Mouse (Mus musculus): ENCODE measurements around the gene Htr2c.

The Htr2c gene

DNA sequence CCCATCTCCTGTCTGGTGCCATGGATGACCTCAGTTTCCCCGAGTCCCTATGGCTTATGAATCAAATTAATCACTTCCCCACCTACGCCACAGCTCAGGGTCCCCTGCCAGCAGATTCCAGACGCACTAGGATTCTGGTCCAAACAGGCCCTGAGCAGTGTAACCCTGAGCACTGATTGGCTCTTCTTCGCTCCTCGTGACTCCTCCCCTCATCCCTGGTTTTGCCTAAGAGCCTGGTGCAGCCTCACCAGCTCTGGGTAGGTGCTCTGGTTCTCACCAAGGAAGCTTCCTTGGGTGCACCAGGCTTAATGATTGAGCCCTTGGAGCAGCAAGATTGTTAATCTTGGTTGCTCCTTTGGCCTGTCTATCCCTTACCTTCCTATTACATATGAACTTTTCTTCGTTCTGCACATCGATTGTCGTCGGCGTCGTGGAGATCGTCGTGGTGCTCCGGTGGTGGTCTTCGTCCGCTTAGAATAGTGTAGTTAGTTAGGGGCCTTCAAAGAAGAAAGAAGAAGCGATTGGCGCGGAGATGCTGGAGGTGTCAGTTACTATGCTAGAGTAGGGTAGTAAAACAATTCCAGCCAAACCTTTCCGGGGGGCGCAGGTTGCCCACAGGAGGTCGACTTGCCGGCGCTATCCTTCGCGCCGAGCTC, at the start of gene Htr2c:
Htr2c (plus strand) TSS at position 256 of the 656 bp plus-strand sequence.
- no peak for DNase-seq (ENCODE audit: low read depth)

DNA sequence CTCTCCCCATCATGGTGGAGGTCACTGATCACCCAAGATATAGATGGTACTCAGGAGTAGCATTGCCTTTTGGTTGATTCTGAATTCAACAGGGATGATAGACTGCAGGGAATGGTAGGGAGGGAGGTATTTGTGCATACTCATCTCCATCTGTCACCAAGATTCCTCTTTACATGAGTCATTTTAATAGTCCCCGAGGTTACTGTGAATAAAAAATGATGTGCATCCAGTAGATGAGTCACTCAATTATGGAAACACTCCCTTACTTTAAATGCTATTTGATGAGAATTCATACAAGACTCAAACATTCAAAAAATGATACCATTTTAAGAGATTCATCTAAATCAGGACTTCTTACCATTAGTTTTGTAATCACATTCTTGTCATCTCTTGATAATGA, 34.1 kb upstream of the Htr2c start:
- DNase-seq (ENCODE audit: low read depth) = no peak

DNA sequence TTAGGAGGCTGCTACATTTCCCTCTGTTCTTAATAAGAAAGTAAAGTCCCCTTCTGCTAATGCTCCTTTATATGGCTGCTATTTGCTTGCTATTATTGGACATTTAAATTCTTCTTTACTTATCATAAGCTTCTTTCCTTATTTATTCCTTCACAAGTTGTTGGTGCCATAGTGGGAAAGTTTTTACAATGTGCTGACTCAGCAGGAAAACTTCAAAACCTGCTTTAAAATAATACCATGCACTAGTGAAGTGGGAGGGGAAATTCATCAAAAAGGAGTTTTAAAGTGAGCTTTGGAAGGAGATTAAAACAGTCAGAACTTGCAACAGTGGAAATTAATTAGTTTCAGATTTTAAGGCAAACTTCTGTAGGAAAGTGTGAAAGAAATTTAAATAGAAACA, 26.0 kb upstream of the Htr2c start:
- DNase-seq (ENCODE audit: low read depth) = no peak

DNA sequence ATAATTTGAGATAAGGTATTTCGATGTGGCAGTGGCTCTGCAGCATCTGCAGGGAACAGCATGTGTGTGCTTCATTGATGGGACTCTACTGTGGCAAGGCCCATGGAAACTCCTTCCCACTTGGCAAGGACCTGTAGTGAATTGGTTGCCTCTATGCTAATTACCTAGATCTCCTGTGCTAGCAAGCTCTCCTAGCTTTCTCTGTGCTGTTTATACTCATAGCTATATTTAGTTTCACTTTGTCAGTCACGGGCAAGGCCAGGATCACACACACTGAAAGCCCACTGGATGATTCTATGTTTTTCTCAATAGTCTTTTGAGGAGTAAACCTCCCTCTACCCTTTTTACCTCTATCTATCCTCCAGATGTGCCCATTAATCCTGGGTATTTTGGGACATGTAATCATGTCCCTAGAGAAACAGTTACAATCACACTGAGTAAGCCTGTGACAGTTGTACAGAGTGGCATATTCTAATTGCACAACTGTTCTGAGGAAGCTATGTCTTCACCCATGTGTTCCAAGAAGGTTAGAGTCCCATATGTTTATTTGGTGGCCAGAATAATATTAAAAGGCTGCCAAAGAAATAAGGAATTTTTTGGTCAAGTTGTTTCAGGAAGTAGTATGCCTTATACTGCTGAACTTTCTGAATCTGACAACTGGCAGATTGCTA, 16.0 kb upstream of the Htr2c start:
- no peak for DNase-seq (ENCODE audit: low read depth)

DNA sequence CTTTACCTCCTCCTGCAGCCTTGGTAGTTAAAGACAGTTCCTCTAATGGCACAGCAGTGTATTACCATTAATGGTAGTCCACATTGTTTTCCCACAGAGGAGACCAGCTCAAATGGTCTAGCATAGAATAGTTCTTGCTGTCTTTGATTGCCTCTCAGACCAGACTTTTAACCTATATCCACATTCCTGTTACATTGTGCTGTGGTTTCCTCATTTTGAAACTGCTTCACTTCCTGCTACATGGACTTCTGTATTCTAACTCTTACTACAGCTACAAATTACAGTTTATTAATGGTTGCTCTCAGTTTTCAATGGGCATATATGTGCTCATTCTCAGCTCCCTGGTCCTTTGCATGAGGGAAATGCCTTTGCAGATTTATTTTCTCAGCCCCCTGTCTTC, 15.3 kb upstream of the Htr2c start:
- no peak for DNase-seq (ENCODE audit: low read depth)

DNA sequence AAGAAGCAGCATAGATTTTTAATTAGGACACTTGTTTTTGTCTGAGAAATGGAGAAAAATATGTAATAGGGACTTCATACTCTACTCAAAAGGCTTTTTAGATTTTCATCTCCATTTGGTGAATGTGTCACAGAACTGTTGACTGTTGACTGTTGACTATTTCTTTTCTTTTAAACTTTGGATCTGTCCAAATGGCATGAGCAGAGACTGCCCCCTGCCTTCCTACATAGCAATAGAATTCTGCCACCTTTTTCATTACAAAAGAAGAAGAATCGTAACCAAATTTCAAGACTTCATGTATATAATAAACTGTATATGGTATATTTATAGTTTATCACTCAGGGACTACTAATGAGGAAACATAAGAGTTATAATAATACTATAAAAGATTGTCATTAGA, 3.7 kb upstream of the Htr2c start:
- no peak for DNase-seq (ENCODE audit: low read depth)

DNA sequence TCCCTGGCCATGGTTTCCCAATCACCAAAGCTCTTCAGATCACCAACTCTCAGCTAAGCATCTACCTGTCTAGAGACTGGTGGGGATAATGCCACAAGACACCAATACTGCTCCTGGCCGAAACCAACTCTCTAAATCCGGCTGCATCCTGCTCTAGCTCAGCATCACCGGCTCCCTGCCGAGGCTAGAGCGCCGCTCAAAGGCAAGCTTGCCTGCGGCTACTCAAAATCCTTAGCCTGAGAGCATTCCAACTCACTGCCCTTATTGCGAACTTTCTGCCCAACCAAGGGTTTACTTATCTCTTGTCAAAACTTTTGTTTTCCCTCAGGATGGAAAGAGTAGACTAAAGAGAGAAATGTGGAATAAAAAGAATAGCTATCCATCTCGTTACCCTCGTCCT, 2.4 kb upstream of the Htr2c start:
- DNase-seq (ENCODE audit: low read depth) = no peak

DNA sequence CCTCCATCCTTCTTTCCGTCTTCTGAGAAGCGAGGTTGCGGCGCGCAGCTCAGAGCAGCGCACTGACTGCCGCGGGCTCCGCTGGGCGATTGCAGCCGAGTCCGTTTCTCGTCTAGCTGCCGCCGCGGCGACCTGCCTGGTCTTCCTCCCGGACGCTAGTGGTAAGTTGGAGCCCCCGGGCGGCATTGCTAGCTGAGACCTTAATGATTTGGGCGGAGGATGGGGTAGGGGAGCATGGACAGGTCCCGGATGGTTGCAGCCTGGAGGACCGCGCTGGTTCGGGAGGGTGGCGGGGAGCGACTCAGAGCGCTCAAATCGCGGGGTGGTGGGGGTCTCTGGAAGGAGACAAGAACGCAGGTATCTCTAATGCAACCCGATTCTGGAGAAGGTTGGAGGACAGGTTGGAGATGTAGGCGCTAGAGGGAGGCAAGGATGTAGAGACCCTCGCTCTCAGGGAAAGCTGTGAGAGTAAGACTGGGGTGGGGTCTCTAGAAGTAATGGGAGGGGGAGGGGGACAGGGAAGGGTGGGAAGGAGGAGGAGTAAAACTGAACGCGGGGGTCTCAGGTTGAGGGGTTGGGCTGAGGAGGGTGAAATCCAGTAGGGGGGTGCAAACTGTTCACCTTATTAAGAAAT, 718 bp downstream of the Htr2c start:
- no peak for DNase-seq (ENCODE audit: low read depth)

DNA sequence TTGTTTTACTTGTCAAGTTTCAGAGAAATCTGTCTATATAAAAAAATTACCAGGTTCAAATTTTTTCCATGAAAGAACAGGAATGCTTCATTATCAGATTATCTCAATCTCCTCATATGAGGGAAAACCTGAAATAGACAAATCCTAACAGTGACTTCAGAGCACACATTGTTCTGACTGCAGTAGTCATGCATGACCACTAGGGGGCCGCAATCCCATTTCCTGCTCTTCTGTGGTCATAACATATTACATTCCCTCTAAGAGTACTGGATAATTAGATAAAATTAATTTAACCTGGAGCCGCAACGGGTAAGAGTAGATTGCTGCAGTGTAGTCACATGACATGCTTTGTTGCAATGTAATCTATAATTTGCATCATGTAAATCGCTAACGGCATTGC, 17.6 kb downstream of the Htr2c start:
- DNase-seq (ENCODE audit: low read depth) = no peak

DNA sequence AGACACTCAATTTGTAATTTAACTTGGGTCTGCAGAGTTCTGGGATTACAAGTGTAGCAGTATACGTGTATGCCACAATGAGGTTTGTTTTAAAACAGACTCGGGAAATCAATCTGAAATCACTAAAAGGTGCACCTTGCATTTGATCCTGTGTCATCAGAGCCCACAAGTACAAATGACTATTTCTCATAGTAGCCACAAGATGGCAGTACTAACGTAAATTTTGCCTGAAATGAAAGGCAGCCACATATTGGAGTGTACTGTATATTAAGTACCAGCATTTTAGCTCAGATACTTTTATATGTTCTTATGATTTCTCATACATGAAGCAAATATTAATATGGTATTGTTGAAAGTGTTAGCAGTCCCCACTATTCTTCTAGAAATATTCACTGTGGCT, 93.4 kb downstream of the Htr2c start:
- no peak for DNase-seq (ENCODE audit: low read depth)

DNA sequence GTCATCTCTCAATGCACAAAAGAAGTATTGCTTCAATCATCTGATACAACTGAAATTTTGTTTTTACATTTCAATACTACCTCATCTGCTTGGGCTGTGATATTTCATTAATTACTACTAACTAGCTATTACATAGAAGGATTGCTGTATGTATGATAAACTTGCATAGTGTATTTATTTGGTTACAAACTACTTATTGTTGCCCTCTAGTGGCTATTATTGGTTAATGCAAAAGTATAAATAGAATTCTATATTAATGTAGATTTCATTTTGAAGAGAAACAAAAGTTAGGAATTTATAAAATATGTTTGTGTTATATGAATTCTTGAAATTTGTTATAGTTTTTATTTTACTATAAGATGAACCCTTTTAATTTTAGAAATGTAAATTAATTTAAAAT, 109.3 kb downstream of the Htr2c start:
- DNase-seq (ENCODE audit: low read depth) = no peak

DNA sequence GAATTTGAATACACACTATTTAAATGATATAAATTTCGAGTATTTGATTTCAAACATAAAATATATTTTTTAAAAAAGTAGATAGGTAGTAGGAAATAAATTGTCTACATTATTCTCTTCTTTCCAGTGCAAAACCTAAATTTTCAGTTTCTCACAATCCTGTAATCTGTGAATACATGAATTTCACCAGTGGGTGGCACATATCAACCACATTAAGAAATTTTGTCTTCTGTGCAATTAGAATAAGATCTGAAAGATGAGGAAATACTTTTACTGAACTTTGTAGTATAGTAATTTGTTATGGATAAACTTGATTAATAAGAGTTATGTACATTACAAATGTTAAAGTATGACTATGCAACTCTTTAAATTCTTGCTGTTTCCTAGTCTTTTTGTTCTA, 156.8 kb downstream of the Htr2c start:
- no peak for DNase-seq (ENCODE audit: low read depth)

DNA sequence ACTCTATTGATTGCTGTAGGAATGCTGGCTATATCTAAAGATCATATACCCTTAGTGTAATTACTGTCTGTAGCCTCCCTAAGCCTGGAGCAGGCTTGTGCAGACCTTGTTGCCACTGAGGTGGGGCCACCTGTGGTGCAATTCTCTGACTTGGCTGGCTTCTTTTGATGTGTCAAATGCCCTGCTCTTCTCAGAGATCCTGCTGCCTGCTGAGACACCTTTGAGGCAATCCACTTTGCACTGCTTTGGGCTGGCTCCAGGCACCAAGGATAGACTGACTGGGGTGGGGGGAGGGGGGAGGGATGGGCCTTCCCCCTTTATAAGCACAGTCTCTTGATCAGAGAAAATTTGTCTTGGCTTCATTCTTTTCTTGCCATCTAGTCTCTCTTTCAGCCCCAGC, 252.9 kb downstream of the Htr2c start:
- DNase-seq (ENCODE audit: low read depth) = no peak

DNA sequence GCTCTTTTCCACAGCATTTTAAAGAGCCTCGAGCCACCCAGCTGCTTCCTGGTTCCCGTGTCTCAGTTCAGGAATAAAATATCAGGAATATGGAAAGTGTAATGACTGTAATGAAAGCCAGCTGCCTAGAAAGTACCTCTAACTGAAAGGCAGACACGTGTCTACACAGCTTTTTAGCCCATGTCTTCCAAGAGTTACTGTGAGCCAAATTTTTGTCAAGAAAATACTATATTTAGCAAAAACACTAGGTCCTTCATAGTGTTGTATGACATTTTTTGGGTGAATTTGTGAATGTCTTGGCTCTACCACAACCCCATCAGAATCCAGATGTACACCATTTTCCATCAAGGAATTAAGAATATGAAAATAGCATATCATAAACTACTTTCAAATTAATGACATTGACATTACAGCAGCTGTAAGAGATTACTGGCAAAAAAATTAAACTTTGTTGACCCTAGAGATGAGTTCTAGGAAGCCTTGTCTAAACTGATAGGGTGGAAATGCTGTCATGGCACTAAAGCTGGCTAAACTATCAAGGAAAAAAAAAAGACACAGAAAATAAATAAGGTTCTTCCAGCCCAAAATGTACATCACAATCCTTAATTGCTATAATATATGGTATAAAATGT, 255.2 kb downstream of the Htr2c start:
- DNase-seq (ENCODE audit: low read depth) = no peak

DNA sequence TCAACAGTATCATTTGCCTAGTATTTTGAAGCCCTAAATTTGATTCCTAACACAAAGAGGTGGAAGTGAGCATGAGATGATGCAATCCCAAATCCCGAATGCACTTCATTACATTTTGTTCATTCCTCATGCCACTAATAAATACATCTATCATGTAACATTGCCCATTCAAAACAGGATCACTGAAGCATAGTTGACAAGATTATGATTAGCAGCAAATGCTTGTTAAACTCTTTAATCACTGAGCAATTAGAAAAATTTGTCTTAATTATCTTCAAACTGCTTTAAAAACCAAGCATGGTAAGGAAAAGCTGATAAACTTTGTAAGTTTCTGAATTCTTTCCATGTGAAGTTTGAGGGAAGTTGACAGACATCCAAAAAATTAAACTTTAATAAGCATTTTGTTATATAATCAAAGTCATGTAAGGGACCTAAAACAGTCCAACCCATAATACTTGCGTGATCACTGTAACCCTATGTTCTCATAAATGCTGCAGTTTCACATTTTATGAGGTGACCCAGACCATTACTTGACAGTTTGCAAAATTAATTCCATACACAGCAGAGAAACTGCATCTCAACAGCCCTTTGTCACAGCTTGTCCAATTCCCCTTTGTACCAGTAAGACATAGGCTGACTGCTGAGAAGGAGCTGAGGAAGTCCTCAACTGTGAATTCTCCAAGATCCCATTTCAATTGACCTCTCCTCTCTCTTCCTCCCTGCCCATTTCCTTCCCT, 276.7 kb downstream of the Htr2c start:
- DNase-seq (ENCODE audit: low read depth) = no peak

All from naive thymus-derived CD4-positive, alpha-beta T cell, adult 2 months (primary cell).